Mouse (Mus musculus) activated CD4-positive, CD25-positive, alpha-beta regulatory T cell, adult 9 weeks (primary cell): ENCODE measurements around the gene Pold2. TPM values are rescaled to one million over a fixed set of nuclear protein-coding genes. Genes with fewer than 3 reads are reported as not detected.

ENCODE experiments used
- polyA plus RNA-seq: library from polyadenylated mRNA; unstranded; fragments of 100-300 nt; shearing (Covaris generic); gene quantifications from one replicate; pipeline ENCODE4 v1.2.1, GENCODE M21; 2017

The Pold2 gene
- 67.9 TPM for polyA plus RNA-seq

GRCm38 (mm10) chr11:5877921-5878526 lies at the start of gene Pold2:
TSS of gene Pold2 (minus strand) at chr11:5878292.

GRCm38 (mm10) chr11:5898531-5898930 lies 20.4 kb upstream of the Pold2 start, which contains the start of gene Myl7:
TSS of gene Myl7 (minus strand) at chr11:5898782.

GRCm38 (mm10) chr11:5861678-5862393 lies 16.3 kb downstream of the Pold2 start, which contains the start of gene Aebp1:
TSS of gene Aebp1 (plus strand) at chr11:5861947.

GRCm38 (mm10) chr11:5837251-5838246 lies 40.5 kb downstream of the Pold2 start, which contains the start of gene Polm:
TSS of gene Polm (minus strand) at chr11:5838016.

Other genes with a start within 250 kb of the Pold2 start
- 41.0 TPM for gene Mrps24, start 162.6 kb downstream of the Pold2 start, polyA plus RNA-seq
- 31.9 TPM for gene Urgcp, start 115.9 kb downstream of the Pold2 start, polyA plus RNA-seq
- gene Dbnl, start 89.8 kb downstream of the Pold2 start, polyA plus RNA-seq, result 296 TPM
- 4.2 TPM for gene Pgam2, start 74.6 kb downstream of the Pold2 start, polyA plus RNA-seq
- gene Polm, start 40.3 kb downstream of the Pold2 start, polyA plus RNA-seq, result 39.0 TPM
- gene Aebp1, start 16.3 kb downstream of the Pold2 start, polyA plus RNA-seq, result 0.78 TPM
- not detected for gene Myl7, start 20.5 kb upstream of the Pold2 start, polyA plus RNA-seq
- not detected for gene Gck, start 71.8 kb upstream of the Pold2 start, polyA plus RNA-seq
- gene Ykt6, start 77.4 kb upstream of the Pold2 start, polyA plus RNA-seq, result 63.7 TPM
- 20.6 TPM for gene Camk2b, start 188.1 kb upstream of the Pold2 start, polyA plus RNA-seq